Comparison of ENCODE assay signal across 25 mouse cellular contexts in the genomic region with DNA sequence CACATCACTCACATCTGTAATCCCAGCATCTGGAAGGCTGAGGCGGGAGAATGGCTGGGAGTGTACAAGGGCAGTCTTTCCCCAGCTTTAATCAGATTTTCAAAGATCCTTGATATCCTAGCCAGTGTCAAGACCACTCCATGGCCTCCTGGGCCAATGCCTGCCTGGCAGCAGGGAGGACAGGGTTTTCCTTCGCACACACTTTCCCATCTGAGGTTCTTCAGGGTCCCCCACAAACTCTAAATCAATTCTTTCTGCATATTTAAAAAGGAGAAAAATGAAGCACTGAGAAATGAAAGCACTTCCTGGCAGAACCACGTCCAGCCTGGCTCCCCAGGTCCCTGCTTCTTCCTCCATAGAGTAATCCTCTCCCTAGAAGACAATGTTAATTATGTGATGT. TPM values are rescaled to one million over a fixed set of nuclear protein-coding genes. Genes with fewer than 3 reads are reported as not detected.
A peak's percentile ranks its signal among the peaks of the same experiment; 100 is the strongest.
DNase-seq lines count a peak whose midpoint lies in the region; ATAC-seq and TF ChIP-seq lines count a peak whose summit lies in the region.
"Had no signal": no experiment of that assay in that cellular context is flagged by ENCODE, and none has a peak within 500 bp of the region (broad histone marks: within the 10 kb centered on the region; RNA-seq: fewer than 3 reads in every experiment).

No protein-coding gene starts in this region.

- no peaks in the 10 kb centered on the region for H3K27me3 ChIP-seq in heart, embryonic 10.5 days (ENCODE audit: insufficient read depth, poor library complexity, severe bottlenecking)
- H3K27me3 ChIP-seq in midbrain, embryonic 11.5 days (ENCODE audit: control insufficient read depth, insufficient read depth, low read length) = no peaks in the 10 kb centered on the region; the same call in 1 of the 2 replicates
- H3K27me3 ChIP-seq in midbrain, postnatal 0 days (ENCODE audit: insufficient read depth, low read length) = no peaks in the 10 kb centered on the region
- H3K27me3 ChIP-seq: Patski had no signal

- no peaks in the 10 kb centered on the region for H3K9me3 ChIP-seq in heart, embryonic 10.5 days
- no peaks in the 10 kb centered on the region for H3K9me3 ChIP-seq in midbrain, embryonic 11.5 days (ENCODE audit: control insufficient read depth, low read length)
- H3K9me3 ChIP-seq in midbrain, postnatal 0 days (ENCODE audit: low read length) = no peaks in the 10 kb centered on the region
- H3K9me3 ChIP-seq: G1E had no signal

- no peaks in the 10 kb centered on the region for H3K36me3 ChIP-seq in heart, embryonic 10.5 days
- no peaks in the 10 kb centered on the region for H3K36me3 ChIP-seq in midbrain, embryonic 11.5 days (ENCODE audit: control insufficient read depth, insufficient read depth, low read length)
- H3K36me3 ChIP-seq in midbrain, postnatal 0 days (ENCODE audit: insufficient read depth, low read length) = no peaks in the 10 kb centered on the region
- H3K36me3 ChIP-seq: G1E had no signal

- TF ChIP-seq CTCF in midbrain, postnatal 0 days (IDR thresholded peaks at IDR 0.05) = no peak

- peak; percentile 79 for DNase-seq in heart, adult 11 months
- DNase-seq in heart, embryonic 10.5 days (ENCODE audit: low spot score) = no peak
- DNase-seq in midbrain, embryonic 11.5 days (ENCODE audit: low spot score, missing footprints) = peak; percentile 65
- no peak for DNase-seq in midbrain, postnatal 0 days (ENCODE audit: low spot score)
- DNase-seq: adrenal gland, adult 2 months; adrenal gland, adult 8-10 months; adrenal gland, postnatal 10 days; adrenal gland, postnatal 14 days; adrenal gland, postnatal 25 days; adrenal gland, postnatal 36 days; B cell, adult 2 months; cerebellum, adult 11 months; cerebellum, adult 11-12 months; cerebellum, adult 18-20 months had no signal

- H3K4me3 ChIP-seq in heart, embryonic 10.5 days = no peak overlapping the region
- no peak overlapping the region for H3K4me3 ChIP-seq in midbrain, embryonic 11.5 days (ENCODE audit: low read depth, low read length)
- no peak overlapping the region for H3K4me3 ChIP-seq in midbrain, postnatal 0 days (ENCODE audit: low read depth, low read length)

- no peak overlapping the region for H3K9ac ChIP-seq in midbrain, embryonic 11.5 days (ENCODE audit: low read length)
- no peak overlapping the region for H3K9ac ChIP-seq in midbrain, postnatal 0 days (replicated peaks; ENCODE audit: low read length, poor library complexity, severe bottlenecking)

- H3K4me1 ChIP-seq in heart, embryonic 10.5 days = peaks cover 20% of the 10 kb centered on the region
- no peaks in the 10 kb centered on the region; the same call in 1 of the 2 replicates for H3K4me1 ChIP-seq in midbrain, embryonic 11.5 days (ENCODE audit: control insufficient read depth, insufficient read depth, low read length)
- no peaks in the 10 kb centered on the region for H3K4me1 ChIP-seq in midbrain, postnatal 0 days (ENCODE audit: insufficient read depth, low read length)

- 77% methylated on average over 3 of the region's 3 CpGs for WGBS in heart, embryonic 10.5 days
- WGBS in midbrain, embryonic 11.5 days = 76% methylated on average over 3 of the region's 3 CpGs
- WGBS in midbrain, postnatal 0 days = 79% methylated on average over 3 of the region's 3 CpGs

- H3K27ac ChIP-seq in heart, embryonic 10.5 days = no peak overlapping the region
- no peak overlapping the region for H3K27ac ChIP-seq in midbrain, embryonic 11.5 days (ENCODE audit: low read depth, low read length)
- no peak overlapping the region for H3K27ac ChIP-seq in midbrain, postnatal 0 days (ENCODE audit: low read depth, low read length)

- ATAC-seq in midbrain, embryonic 11.5 days (ENCODE audit: low FRiP score) = no peak
- ATAC-seq in midbrain, postnatal 0 days (ENCODE audit: low FRiP score) = no peak
- ATAC-seq: activated CD4-positive, CD25-positive, alpha-beta regulatory T cell, adult 4 months; CD4-positive, CD25-positive, alpha-beta regulatory T cell, adult 4 months; Patski had no signal

- no peak overlapping the region for H3K4me2 ChIP-seq in midbrain, embryonic 11.5 days
- no peak overlapping the region for H3K4me2 ChIP-seq in midbrain, postnatal 0 days (ENCODE audit: low read depth, low read length, poor library complexity, severe bottlenecking)

RNA-seq across cellular contexts. Expression of a gene that starts 55.1 kb away (rescaled TPM):
- 2.0 and 3.6 TPM in 2 replicates for polyA plus RNA-seq in heart, embryonic 10.5 days (2016; fragmentation: Nextera tagmentation; extraction: Ambion mirVana)
- polyA plus RNA-seq in midbrain, embryonic 11.5 days (2014; fragmentation: Nextera tagmentation; extraction: Ambion mirVana) = 0.51 and 0.90 TPM in 2 replicates
- not detected in 2 replicates for total RNA-seq in midbrain, postnatal 0 days (2014; rRNA removed)
- polyA plus RNA-seq in midbrain, postnatal 0 days (2015; fragmentation: Nextera tagmentation; extraction: Ambion mirVana) = 0.42 TPM in 1 of 2 replicates, not detected in the other
- total RNA-seq: adrenal gland, adult 18-20 months; adrenal gland, adult 2 months; adrenal gland, adult 8-10 months; adrenal gland, postnatal 10 days; adrenal gland, postnatal 14 days; adrenal gland, postnatal 25 days; adrenal gland, postnatal 36 days; adrenal gland, postnatal 4 days; CH12.LX; ES-E14; G1E; MEL had no signal
- polyA plus RNA-seq: activated CD4-positive, CD25-positive, alpha-beta regulatory T cell, adult 4 months; adrenal gland, adult 2 months; brain, embryonic 14.5 days; C2C12; CD4-positive, CD25-positive, alpha-beta regulatory T cell, adult 4 months; G1E had no signal

RNA-seq across cellular contexts. Expression of a gene that starts 57.6 kb away (rescaled TPM):
- 8.1 and 9.0 TPM in 2 replicates for polyA plus RNA-seq in heart, embryonic 10.5 days (2016; fragmentation: Nextera tagmentation; extraction: Ambion mirVana)
- polyA plus RNA-seq in midbrain, embryonic 11.5 days (2014; fragmentation: Nextera tagmentation; extraction: Ambion mirVana) = 1.9 and 2.4 TPM in 2 replicates
- 1.8 and 2.2 TPM in 2 replicates for total RNA-seq in midbrain, postnatal 0 days (2014; rRNA removed)
- polyA plus RNA-seq in midbrain, postnatal 0 days (2015; fragmentation: Nextera tagmentation; extraction: Ambion mirVana) = 0.72 and 0.79 TPM in 2 replicates
- polyA plus RNA-seq: activated CD4-positive, CD25-positive, alpha-beta regulatory T cell, adult 4 months; CD4-positive, CD25-positive, alpha-beta regulatory T cell, adult 4 months had no signal

Comparison
In these comparisons a context has a peak if more than half of its experiments do, and no peak if none do; other contexts are left out.
1. DNase-seq: peak in heart, adult 11 months (single experiment) and midbrain, embryonic 11.5 days (single experiment); none in heart, embryonic 10.5 days (single experiment) and midbrain, postnatal 0 days (single experiment).